Mouse (Mus musculus) gastrocnemius, postnatal 10 days (tissue): ENCODE results near the gene Gm9573. TPM values are rescaled to one million over a fixed set of nuclear protein-coding genes. Genes with fewer than 3 reads are reported as not detected.

Source experiments
- DNase-seq: peaks from one replicate; pipeline ENCODE4 v3.0.0; 2021; ENCODE audit warnings: mixed read lengths
- total RNA-seq, 2 experiments: library from RNA; stranded (reverse); gene quantifications; 2 replicates each; pipeline ENCODE4 v1.2.3; 2021

Gm9573 gene
- total RNA-seq, 2 experiments from 2014 or later, result not detected

- no peak for DNase-seq
Observed at GRCm38 (mm10) chr17:35593786-35594185, 32.7 kb downstream of the Gm9573 start.

GRCm38 (mm10) chr17:35592131-35592530 is 34.3 kb downstream of the Gm9573 start:
- DNase-seq, result no peak

GRCm38 (mm10) chr17:35591731-35592130 is 34.7 kb downstream of the Gm9573 start:
- no peak for DNase-seq

GRCm38 (mm10) chr17:35591219-35591578 is 35.2 kb downstream of the Gm9573 start:
- DNase-seq, result no peak

GRCm38 (mm10) chr17:35590410-35591218 is 35.8 kb downstream of the Gm9573 start:
- peak; percentile 84 for DNase-seq

- no peak for DNase-seq
Observed at GRCm38 (mm10) chr17:35588387-35588786, 38.0 kb downstream of the Gm9573 start.

GRCm38 (mm10) chr17:35587291-35587690 is 39.1 kb downstream of the Gm9573 start:
- DNase-seq, result no peak

- DNase-seq, result peak; percentile 82
Observed at GRCm38 (mm10) chr17:35584330-35584937, 42.0 kb downstream of the Gm9573 start.

GRCm38 (mm10) chr17:35582900-35583299 is 43.5 kb downstream of the Gm9573 start:
- DNase-seq, result no peak

- DNase-seq, result peak; percentile 84
Observed at GRCm38 (mm10) chr17:35578211-35578610, 48.2 kb downstream of the Gm9573 start.

GRCm38 (mm10) chr17:35571477-35571876 is 55.0 kb downstream of the Gm9573 start:
- DNase-seq, result no peak

GRCm38 (mm10) chr17:35570836-35571235 is 55.6 kb downstream of the Gm9573 start:
- DNase-seq, result no peak

GRCm38 (mm10) chr17:35569091-35569944 is 57.1 kb downstream of the Gm9573 start:
- no peak for DNase-seq

Other genes starting within 250 kb of the Gm9573 start
- gene H2-Q4, start 247.0 kb downstream of the Gm9573 start, total RNA-seq, result 1 to 10 TPM; 5.1 to 6.0 TPM
- under 1 TPM in 1 of 2 experiments, not detected in 1; 0.43 TPM for gene H2-Q6, start 201.8 kb downstream of the Gm9573 start, total RNA-seq
- 1 to 10 TPM in 1 of 2 experiments, under 1 TPM in 1; 0.68 to 1.4 TPM for gene H2-Q7, start 187.5 kb downstream of the Gm9573 start, total RNA-seq
- gene H2-Q10, start 156.5 kb downstream of the Gm9573 start, total RNA-seq, result under 1 TPM; 0.14 to 0.52 TPM
- not detected for gene Pou5f1, start 120.6 kb downstream of the Gm9573 start, total RNA-seq
- gene Tcf19, start 109.8 kb downstream of the Gm9573 start, total RNA-seq, result 10 to 100 TPM; 11.6 to 13.6 TPM
- 1 to 10 TPM; 5.0 to 6.8 TPM for gene Cchcr1, start 109.5 kb downstream of the Gm9573 start, total RNA-seq
- not detected for gene Psors1c2, start 93.4 kb downstream of the Gm9573 start, total RNA-seq
- under 1 TPM; 0.14 to 0.19 TPM for gene Cdsn, start 74.5 kb downstream of the Gm9573 start, total RNA-seq
- gene 2300002M23Rik, start 59.2 kb downstream of the Gm9573 start, total RNA-seq, result not detected
- not detected for gene Sfta2, start 25.1 kb downstream of the Gm9573 start, total RNA-seq
- gene Mucl3, start 17.1 kb upstream of the Gm9573 start, total RNA-seq, result not detected
- 10 to 100 TPM; 17.0 to 24.0 TPM for gene Vars2, start 41.0 kb upstream of the Gm9573 start, total RNA-seq
- 10 to 100 TPM; 18.2 to 20.5 TPM for gene Gtf2h4, start 47.1 kb upstream of the Gm9573 start, total RNA-seq
- gene Ddr1, start 78.0 kb upstream of the Gm9573 start, total RNA-seq, result 10 to 100 TPM; 35.2 to 42.8 TPM
- gene Ier3, start 195.0 kb upstream of the Gm9573 start, total RNA-seq, result 1 to 10 TPM; 4.5 to 5.8 TPM
- 10 to 100 TPM; 38.8 to 41.3 TPM for gene Flot1, start 196.6 kb upstream of the Gm9573 start, total RNA-seq
- gene Tubb5, start 211.7 kb upstream of the Gm9573 start, total RNA-seq, result 100 to 1,000 TPM; 205 to 251 TPM
- 10 to 100 TPM; 10.1 to 14.6 TPM for gene Mdc1, start 214.9 kb upstream of the Gm9573 start, total RNA-seq
- gene Nrm, start 234.7 kb upstream of the Gm9573 start, total RNA-seq, result 1 to 10 TPM; 7.8 to 9.7 TPM
- gene Ppp1r18, start 239.0 kb upstream of the Gm9573 start, total RNA-seq, result 10 to 100 TPM; 14.7 to 21.9 TPM